Mouse (Mus musculus): ENCODE measurements around the gene Fyttd1.

Fyttd1 gene

GRCm38 (mm10) chr16:32942694-32943093 is 65.4 kb downstream of the Fyttd1 start:
- no peak for DNase-seq (ENCODE audit: extremely low read depth, low read depth)

- DNase-seq (ENCODE audit: extremely low read depth, low read depth): no peak
These were observed 68.1 kb downstream of the Fyttd1 start for GRCm38 (mm10) chr16:32945379-32945778.

- no peak for DNase-seq (ENCODE audit: extremely low read depth, low read depth)
These were observed 70.7 kb downstream of the Fyttd1 start for GRCm38 (mm10) chr16:32948016-32948415.

DNA sequence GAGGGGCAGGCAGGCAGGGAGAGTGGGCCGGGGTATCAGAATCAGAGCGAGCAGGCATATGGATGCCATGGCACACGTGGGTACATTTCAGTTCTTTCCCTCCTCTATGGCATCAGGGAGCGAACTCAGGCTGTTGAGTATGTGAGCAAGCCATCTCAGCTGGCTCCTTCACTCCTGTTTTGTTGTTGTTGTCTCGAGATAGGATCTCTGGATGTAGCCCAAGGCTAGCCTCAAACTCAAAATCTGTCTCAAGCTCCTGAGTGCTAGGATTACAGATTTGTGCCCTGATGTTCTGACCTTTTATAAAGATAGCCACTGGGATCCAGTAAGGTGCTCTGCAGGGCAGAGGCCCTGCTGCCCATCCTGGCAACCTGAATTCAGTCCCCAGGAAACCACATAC is 71.4 kb downstream of the Fyttd1 start:
- DNase-seq (ENCODE audit: extremely low read depth, low read depth): no peak

DNA sequence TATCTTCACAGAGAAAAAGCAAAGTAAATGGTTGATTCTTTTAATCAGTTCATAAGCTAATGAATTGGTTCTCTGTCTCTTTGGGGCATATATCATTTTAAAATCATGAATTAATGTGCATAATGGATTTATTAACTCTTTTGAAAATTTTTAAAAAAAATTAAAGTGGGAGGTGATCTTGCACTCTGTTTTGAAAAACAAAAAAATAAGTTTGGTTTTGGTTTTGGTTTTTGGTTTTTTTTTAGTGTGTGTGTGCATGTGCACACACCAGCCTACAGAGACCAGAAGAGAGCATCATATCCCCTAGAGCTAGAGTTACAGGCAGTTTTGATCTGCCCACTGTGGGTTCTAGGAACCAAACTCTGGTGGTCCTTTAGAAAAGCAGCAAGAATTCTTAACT is 72.0 kb downstream of the Fyttd1 start:
- DNase-seq (ENCODE audit: extremely low read depth, low read depth): no peak

GRCm38 (mm10) chr16:32951074-32951473 is 73.8 kb downstream of the Fyttd1 start:
- no peak for DNase-seq (ENCODE audit: extremely low read depth, low read depth)

DNA sequence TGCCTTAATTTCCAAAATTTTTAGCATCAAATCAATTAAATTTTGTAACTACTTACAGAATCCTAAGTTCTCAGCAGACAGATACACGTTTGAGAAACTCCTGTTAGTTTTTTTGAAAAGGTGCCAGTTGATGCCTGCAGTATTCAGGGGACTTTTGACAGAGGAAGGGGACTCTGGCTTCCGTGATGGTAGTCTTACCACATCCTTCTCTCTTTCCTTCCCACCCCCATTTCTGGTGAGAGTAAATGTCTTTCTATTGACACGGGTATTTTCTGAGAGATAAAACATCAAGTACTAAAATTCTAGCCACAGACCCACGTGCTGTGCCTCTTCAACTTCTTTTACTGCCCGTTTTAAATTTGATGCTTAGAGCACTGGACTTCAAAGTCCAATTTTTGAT is 76.5 kb downstream of the Fyttd1 start:
- DNase-seq (ENCODE audit: extremely low read depth, low read depth): no peak

GRCm38 (mm10) chr16:32954304-32954703 is 77.0 kb downstream of the Fyttd1 start:
- DNase-seq (ENCODE audit: extremely low read depth, low read depth): no peak

DNA sequence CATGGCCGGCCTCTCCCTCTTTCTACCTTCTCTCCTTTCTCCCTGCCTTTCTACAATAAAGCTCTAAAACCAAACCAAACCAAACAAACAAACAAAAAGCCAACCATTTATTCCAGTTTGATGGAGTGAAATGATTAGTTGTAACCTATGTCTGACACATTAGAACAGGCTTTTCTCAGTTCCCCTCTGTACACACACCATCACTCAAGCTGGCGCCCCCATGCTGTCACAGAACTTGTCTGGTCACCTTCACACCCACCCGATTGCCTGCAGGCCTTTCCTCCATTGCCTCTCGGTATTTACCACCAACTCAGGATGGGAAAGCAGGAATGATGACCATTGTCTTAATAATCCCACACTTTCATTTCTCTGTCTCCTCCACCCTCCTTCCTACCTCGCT is 79.6 kb downstream of the Fyttd1 start:
- DNase-seq (ENCODE audit: extremely low read depth, low read depth): no peak
